Mouse (Mus musculus) forebrain, embryonic 12.5 days (tissue): ENCODE results near the gene Nphp1. TPM values are rescaled to one million over a fixed set of nuclear protein-coding genes. Genes with fewer than 3 reads are reported as not detected.

Experiments used
- ATAC-seq: fragments of 200-750 bp; cut with Nextera tagmentation; 2 replicates; pipeline ENCODE4 v1.8.0; 2017; ENCODE audit warnings: moderate TSS enrichment; ENCODE audit not compliant: low FRiP score
- H3K27ac ChIP-seq: fragments of 300-500 bp; sonication (generic); 2 replicates; pipeline ENCODE4 v1.5.1; 2016; ENCODE audit warnings: mild to moderate bottlenecking
- H3K27me3 ChIP-seq: fragments of 300-500 bp; sonication (generic); 2 replicates; pipeline ENCODE4 v1.6.1; 2016; ENCODE audit warnings: mild to moderate bottlenecking
- H3K36me3 ChIP-seq: fragments of 300-500 bp; sonication (generic); replicated peaks from 2 replicates; pipeline ENCODE4 v1.6.1; 2016; ENCODE audit warnings: mild to moderate bottlenecking
- H3K4me1 ChIP-seq: fragments of 300-500 bp; sonication (generic); 2 replicates; pipeline ENCODE4 v1.6.1; 2016
- H3K4me2 ChIP-seq: fragments of 300-500 bp; sonication (generic); 2 replicates; pipeline ENCODE4 v1.6.1; 2016; ENCODE audit warnings: mild to moderate bottlenecking, moderate library complexity
- H3K4me3 ChIP-seq: fragments of 300-500 bp; sonication (generic); replicated peaks from 2 replicates; pipeline ENCODE4 v1.5.1; 2016; ENCODE audit warnings: mild to moderate bottlenecking
- H3K9ac ChIP-seq: fragments of 300-500 bp; sonication (generic); 2 replicates; pipeline ENCODE4 v1.6.1; 2016; ENCODE audit warnings: mild to moderate bottlenecking
- H3K9me3 ChIP-seq: fragments of 300-500 bp; sonication (generic); 2 replicates; pipeline ENCODE4 v1.6.1; 2016
- WGBS: fragments of 180-500 bp; shearing (Covaris S2); methylation state at CpG from one replicate; pipeline ENCODE4 v1.1.7; 2016; 5-methylcytosine and 5-hydroxymethylcytosine counted together
- polyA plus RNA-seq: library from polyadenylated mRNA; unstranded; fragments of >200 nt; fragmentation: Nextera tagmentation; extraction: Ambion mirVana; gene quantifications from 2 replicates; pipeline ENCODE4 v1.2.1, GENCODE M21; 2016

Nphp1 gene
- polyA plus RNA-seq, 1 experiment from 2014 or later: 35.9 TPM

GRCm38 (mm10) chr2:127718839-127719468, 69.7 kb downstream of the Nphp1 start:
- H3K27ac ChIP-seq: no peak overlapping the region
- H3K27me3 ChIP-seq: no peaks in the 10 kb centered on the region
- WGBS: 71% methylated on average over 8 of the region's 8 CpGs
- H3K4me1 ChIP-seq: no peaks in the 10 kb centered on the region
- no peak overlapping the region for H3K4me3 ChIP-seq
- no peaks in the 10 kb centered on the region for H3K36me3 ChIP-seq
- ATAC-seq: no peak
- no peak overlapping the region for H3K9ac ChIP-seq
- H3K9me3 ChIP-seq: no peaks in the 10 kb centered on the region
- no peak overlapping the region for H3K4me2 ChIP-seq

DNA sequence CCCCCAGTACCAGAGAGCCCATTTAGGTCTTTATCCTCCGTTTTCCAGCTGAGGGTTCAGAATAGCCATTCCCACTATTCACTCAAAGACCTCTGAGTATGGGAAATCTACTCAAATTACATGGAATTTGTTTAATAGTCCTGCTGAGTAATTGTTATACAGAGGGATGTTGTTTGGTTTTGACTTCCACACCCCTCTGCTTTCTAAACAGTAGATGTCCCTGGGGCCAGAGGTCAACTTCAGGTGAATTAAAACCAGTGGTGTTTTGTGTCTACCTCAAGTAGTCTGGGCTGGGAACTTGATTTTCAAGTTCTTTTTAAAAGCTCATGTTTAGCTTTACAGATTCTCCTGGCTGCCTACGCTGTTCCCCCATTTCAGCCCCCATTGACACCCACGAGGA, 74.0 kb downstream of the Nphp1 start:
- H3K27me3 ChIP-seq: no peaks in the 10 kb centered on the region
- no peak overlapping the region for H3K4me3 ChIP-seq
- no peaks in the 10 kb centered on the region for H3K36me3 ChIP-seq
- WGBS: 61% methylated on average over 3 of the region's 3 CpGs
- no peak overlapping the region for H3K4me2 ChIP-seq
- no peaks in the 10 kb centered on the region for H3K9me3 ChIP-seq
- ATAC-seq: no peak
- no peaks in the 10 kb centered on the region for H3K4me1 ChIP-seq
- H3K9ac ChIP-seq: no peak overlapping the region
- no peak overlapping the region for H3K27ac ChIP-seq

- Histone ChIP-seq H3K9me3 (no peaks in the 10 kb centered on the region), H3K4me3 (no peak overlapping the region), H3K36me3 (no peaks in the 10 kb centered on the region), H3K4me2 (no peak overlapping the region), H3K9ac (no peak overlapping the region), H3K27ac (no peak overlapping the region), H3K27me3 (no peaks in the 10 kb centered on the region), H3K4me1 (no peaks in the 10 kb centered on the region)
- WGBS: 79% methylated on average over 3 of the region's 3 CpGs
- ATAC-seq: no peak
Observed at GRCm38 (mm10) chr2:127708792-127709191, 79.9 kb downstream of the Nphp1 start.

GRCm38 (mm10) chr2:127708060-127708459, 80.6 kb downstream of the Nphp1 start:
- Histone ChIP-seq H3K27me3 (no peaks in the 10 kb centered on the region), H3K9ac (no peak overlapping the region), H3K4me1 (no peaks in the 10 kb centered on the region), H3K9me3 (no peaks in the 10 kb centered on the region), H3K4me3 (no peak overlapping the region), H3K36me3 (no peaks in the 10 kb centered on the region), H3K4me2 (no peak overlapping the region), H3K27ac (no peak overlapping the region)
- WGBS: 46% methylated on average over 3 of the region's 3 CpGs
- no peak for ATAC-seq

GRCm38 (mm10) chr2:127705267-127705666, 83.4 kb downstream of the Nphp1 start:
- H3K9me3 ChIP-seq: no peaks in the 10 kb centered on the region
- no peak overlapping the region for H3K27ac ChIP-seq
- H3K36me3 ChIP-seq: no peaks in the 10 kb centered on the region
- H3K9ac ChIP-seq: no peak overlapping the region
- no peak for ATAC-seq
- H3K27me3 ChIP-seq: no peaks in the 10 kb centered on the region
- 80% methylated on average over 6 of the region's 6 CpGs for WGBS
- H3K4me1 ChIP-seq: no peaks in the 10 kb centered on the region
- no peak overlapping the region for H3K4me3 ChIP-seq
- no peak overlapping the region for H3K4me2 ChIP-seq

Other genes with a start within 250 kb of the Nphp1 start
- 0.26 and 0.41 TPM in 2 replicates for gene Prom2, start 247.4 kb downstream of the Nphp1 start, polyA plus RNA-seq
- gene Zfp661, start 201.8 kb downstream of the Nphp1 start, polyA plus RNA-seq: 8.0 and 8.4 TPM in 2 replicates
- gene Mrps5, start 201.7 kb downstream of the Nphp1 start, polyA plus RNA-seq: 175 and 179 TPM in 2 replicates
- 0.54 and 0.73 TPM in 2 replicates for gene Mal, start 132.2 kb downstream of the Nphp1 start, polyA plus RNA-seq
- gene Mall, start 59.0 kb downstream of the Nphp1 start, polyA plus RNA-seq: 0.66 and 0.67 TPM in 2 replicates
- 30.8 and 31.5 TPM in 2 replicates for gene Mtln, start 3.6 kb upstream of the Nphp1 start, polyA plus RNA-seq
- gene Bub1, start 43.0 kb upstream of the Nphp1 start, polyA plus RNA-seq: 75.3 and 83.4 TPM in 2 replicates
- 0.11 TPM in 1 of 2 replicates, not detected in the other for gene Acoxl, start 50.0 kb upstream of the Nphp1 start, polyA plus RNA-seq